Mouse (Mus musculus): ENCODE measurements around the gene Asic2. TPM values are rescaled to one million over a fixed set of nuclear protein-coding genes. Genes with fewer than 3 reads are reported as not detected.
A peak's percentile ranks its signal among the peaks of the same experiment; 100 is the strongest.

Asic2 gene
- total RNA-seq, 2 experiments from 2014 or later: 64.6 to 65.7 TPM

DNA sequence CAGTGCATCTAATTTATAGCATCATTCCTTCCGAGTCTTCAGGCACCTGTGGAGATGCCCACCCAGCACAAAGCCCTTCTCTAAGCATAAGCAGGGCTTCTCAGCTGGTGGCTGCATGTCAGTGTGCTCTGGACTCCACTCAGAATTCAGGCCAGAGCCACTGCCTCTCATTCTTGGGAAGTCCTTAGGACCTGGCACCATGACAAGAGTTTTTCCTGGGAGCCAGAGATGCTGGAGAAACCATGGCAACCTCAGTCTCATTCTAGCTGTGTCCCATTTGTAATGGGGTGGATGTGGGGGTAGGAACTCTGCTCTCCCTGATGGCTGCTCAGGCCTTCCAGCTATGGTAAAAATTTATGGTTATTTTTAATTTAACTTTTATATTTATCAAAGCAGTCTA is 1006.9 kb downstream of the Asic2 start:
- DNase-seq (ENCODE audit: low spot score in 2 of 2): peak; percentile 23 to 58

DNA sequence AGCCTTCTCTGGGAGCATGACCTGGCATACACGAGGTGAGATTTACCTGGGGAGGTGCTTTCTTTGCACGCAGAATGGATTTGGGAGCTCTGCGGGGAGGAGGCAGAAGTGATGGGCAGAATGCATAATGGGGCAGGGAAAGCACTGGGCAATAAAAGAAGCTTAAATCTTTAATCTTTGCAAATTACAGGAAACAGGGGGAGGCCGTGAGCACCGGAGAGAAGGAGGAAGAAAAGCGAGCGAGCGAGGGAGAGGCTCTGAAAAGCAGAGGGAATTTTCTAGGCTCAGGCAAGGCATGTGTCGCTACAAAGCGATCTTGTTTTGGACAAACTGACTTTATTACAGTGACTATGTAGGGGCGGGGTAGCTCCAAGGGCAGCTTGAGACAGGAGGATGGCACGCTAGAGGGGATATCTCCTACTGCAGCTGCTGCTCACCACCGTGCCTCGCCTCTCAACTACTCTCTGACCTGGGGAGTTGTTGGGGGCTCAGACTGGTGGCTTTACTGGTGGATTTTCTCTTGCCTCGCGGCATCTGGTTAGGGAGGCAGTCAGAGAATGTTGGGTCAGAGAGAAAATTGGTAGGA is 1010.1 kb downstream of the Asic2 start:
- DNase-seq (ENCODE audit: low spot score in 2 of 2): no peak

- no peak for DNase-seq (ENCODE audit: low spot score in 2 of 2)
Measured at GRCm38 (mm10) chr11:80955915-80956314, 1012.3 kb downstream of the Asic2 start.

- DNase-seq (ENCODE audit: low spot score in 2 of 2): no peak
Measured at GRCm38 (mm10) chr11:80954147-80954546, 1014.1 kb downstream of the Asic2 start.

DNA sequence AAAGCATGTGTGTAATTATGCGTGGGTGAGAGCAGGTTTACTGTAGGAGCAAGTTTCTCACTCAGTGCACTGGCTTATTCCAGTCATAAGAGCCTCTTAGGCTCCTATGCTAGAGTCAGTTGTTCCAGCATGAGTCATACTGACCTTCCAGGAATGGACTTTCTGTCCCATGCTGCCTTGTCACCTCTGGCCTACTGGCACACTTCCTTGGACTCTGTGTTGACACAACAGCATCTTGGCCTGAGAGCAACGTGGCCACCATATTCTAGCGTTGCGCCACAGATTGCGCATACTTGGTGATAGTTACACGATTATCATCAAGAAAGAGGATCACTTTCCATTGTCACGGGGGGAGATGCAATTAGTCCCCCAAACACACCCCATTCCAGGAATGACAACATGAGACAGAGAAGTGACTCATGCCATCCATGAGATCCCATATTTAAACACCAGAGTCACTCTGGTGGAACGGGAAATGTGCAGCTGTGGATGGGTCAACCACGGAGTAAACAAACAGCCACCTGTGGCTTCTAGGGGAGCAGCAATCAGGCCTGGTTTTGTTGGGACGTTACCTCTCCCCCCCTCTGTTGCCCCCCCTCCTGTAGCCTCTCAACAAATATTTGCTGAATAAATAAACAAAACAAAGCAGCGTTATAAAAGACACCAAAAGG is 1019.1 kb downstream of the Asic2 start:
- no peak for DNase-seq (ENCODE audit: low spot score in 2 of 2)

- DNase-seq (ENCODE audit: low spot score in 2 of 2): no peak
Measured at GRCm38 (mm10) chr11:80948103-80948502, 1020.2 kb downstream of the Asic2 start.

GRCm38 (mm10) chr11:80946163-80946562 is 1022.1 kb downstream of the Asic2 start:
- no peak for DNase-seq (ENCODE audit: low spot score in 2 of 2)

DNA sequence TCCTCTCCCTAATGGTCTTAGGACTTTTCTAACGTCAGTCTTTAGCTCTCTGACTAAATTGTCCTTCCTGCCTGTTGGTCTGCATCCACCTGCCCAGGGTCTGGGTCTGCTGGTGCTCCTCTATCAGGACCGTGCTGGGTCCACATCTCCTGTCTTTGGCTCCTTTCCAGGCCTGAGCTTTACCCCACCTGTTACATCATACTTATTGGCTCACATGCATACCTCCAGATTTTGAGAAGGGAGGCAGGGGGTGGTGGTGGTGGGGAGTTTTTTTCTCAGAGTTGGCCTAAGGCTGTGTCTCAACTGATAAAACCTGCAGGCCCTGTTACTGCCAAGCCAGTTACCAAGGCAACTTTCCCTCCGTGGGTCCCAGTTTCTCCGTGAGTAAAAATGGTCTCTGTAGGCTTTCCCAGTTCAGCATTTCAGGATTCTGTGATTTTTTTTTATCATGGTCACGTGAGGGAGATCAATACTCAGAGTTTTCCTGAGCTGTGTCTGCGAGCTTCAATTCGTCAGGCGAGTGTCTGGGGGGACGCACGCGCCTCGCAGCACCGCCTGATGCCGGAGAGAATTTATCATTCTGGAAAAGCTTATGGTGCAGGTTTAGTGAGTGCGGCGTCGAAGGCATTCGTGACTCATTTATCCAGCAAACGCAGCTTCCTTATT is 1044.8 kb downstream of the Asic2 start:
- DNase-seq (ENCODE audit: low spot score in 2 of 2): peak in 1 of 2 experiments; percentile 44

- no peak for DNase-seq (ENCODE audit: low spot score in 2 of 2)
Measured at GRCm38 (mm10) chr11:80918332-80918731, 1049.9 kb downstream of the Asic2 start.

DNA sequence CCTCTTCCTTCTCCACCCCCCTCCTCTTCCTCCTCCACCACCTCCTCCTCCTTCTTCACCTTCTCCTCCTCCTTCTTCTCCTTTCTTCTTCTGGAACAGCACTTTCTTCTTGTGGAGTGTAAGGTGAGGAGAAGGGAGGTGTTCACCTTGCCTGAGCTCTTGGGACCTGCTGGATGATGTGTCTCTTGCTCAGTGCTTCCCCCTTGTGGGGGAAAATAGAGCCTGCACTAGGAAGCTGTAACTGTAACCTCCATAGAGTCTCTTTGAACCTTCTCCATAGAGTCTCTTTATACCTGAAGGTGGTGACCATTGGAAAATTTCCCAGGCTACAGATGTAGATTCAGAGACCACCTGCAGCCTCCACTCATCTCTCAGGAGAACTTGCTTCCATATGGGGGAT is 1050.6 kb downstream of the Asic2 start:
- no peak for DNase-seq (ENCODE audit: low spot score in 2 of 2)

GRCm38 (mm10) chr11:80913408-80914024 is 1054.7 kb downstream of the Asic2 start:
- DNase-seq (ENCODE audit: low spot score in 2 of 2): no peak

GRCm38 (mm10) chr11:80912721-80913120 is 1055.5 kb downstream of the Asic2 start:
- DNase-seq (ENCODE audit: low spot score in 2 of 2): peak; percentile 11 to 55

GRCm38 (mm10) chr11:80907820-80908219 is 1060.4 kb downstream of the Asic2 start:
- peak in 1 of 2 experiments; percentile 51 for DNase-seq (ENCODE audit: low spot score in 2 of 2)

DNA sequence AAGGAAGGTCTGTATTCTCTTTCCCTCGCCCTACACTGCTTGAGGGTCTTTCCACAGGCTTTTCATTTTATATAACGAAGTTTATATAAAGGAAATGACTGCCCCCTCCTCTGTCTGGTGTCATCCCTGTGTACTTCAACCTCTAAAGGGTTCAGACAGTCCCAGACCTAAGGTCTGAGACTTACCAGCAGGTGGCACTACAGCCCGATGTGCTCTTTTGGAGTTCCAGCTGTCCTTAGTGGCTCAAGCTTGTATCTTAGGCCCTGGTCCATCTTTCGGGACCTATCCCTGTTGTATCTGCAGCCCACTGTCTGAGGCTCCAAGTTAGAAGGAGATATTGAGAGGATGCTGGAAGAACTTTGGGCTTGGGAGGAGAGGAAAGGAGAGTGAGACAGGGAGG is 1061.8 kb downstream of the Asic2 start:
- peak; percentile 69 to 82 for DNase-seq (ENCODE audit: low spot score in 2 of 2)

DNA sequence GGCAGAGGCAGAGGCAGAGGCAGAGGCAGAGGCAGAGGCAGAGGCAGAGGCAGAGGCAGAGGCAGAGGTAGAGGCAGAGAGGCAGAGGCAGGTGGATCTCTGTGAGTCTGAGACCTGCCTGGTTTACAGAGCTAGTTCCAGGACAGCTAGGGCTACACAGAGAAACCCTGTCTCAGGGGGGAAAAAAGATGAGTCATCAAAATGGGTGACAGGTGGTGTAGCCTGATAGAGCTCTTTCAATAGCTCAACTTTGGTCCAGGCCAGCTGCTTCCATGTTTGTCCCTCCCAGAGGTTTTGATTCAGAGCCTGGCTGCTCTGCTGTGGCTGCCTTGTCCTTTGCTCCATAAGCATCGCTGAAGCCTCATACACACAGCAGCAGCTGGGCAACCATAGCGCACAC is 1063.7 kb downstream of the Asic2 start:
- DNase-seq (ENCODE audit: low spot score in 2 of 2): no peak

- no peak for DNase-seq (ENCODE audit: low spot score in 2 of 2)
Measured at GRCm38 (mm10) chr11:80903426-80903825, 1064.8 kb downstream of the Asic2 start.

GRCm38 (mm10) chr11:80902664-80903063 is 1065.6 kb downstream of the Asic2 start:
- DNase-seq (ENCODE audit: low spot score in 2 of 2): no peak

- DNase-seq (ENCODE audit: low spot score in 2 of 2): no peak
Measured at GRCm38 (mm10) chr11:80900555-80900954, 1067.7 kb downstream of the Asic2 start.

GRCm38 (mm10) chr11:80895853-80896252 is 1072.4 kb downstream of the Asic2 start:
- no peak for DNase-seq (ENCODE audit: low spot score in 2 of 2)

- DNase-seq (ENCODE audit: low spot score in 2 of 2): no peak
Measured at GRCm38 (mm10) chr11:80889336-80890063, 1078.8 kb downstream of the Asic2 start.

DNA sequence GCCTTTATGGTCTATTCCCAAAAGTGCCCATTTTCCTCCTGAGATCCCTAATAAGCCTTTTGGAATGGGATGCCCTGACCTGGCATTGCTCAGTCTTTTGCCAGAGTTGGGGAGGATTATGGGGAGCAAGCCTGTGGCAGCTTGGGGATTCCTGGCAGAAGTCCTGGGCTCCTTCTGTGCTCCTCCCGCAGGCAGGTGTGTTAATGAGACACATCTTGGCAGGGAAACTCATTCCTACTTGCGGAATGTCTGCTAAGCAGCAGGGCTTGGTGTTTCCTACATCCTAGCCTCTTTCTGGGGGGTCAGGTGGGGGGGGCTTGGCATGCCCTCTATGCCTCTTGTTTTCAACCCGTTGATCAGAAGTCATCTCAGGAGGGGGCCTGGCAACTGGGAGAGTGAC is 1081.2 kb downstream of the Asic2 start:
- DNase-seq (ENCODE audit: low spot score in 2 of 2): no peak
